Comparison of ENCODE assay signal across 8 mouse cellular contexts in genomic region chr11:21091067-21091427, GRCm38 (mm10). TPM values are rescaled to one million over a fixed set of nuclear protein-coding genes. Genes with fewer than 3 reads are reported as not detected.
DNase-seq lines count a peak whose midpoint lies in the region; ATAC-seq and TF ChIP-seq lines count a peak whose summit lies in the region.

Gene Peli1 (plus strand): TSS chr11:21091291.

- no peak for TF ChIP-seq CTCF in gastrocnemius, adult 2 months (IDR thresholded peaks at IDR 0.05)
- TF ChIP-seq CTCF in hindbrain, postnatal 0 days (IDR thresholded peaks at IDR 0.05; ENCODE audit: low read depth) = 0 out of 2 replicates have a peak, but pooled peaks have one; percentile 12
- TF ChIP-seq CTCF in left cerebral cortex, adult 2 months (IDR thresholded peaks at IDR 0.05) = no peak

- H3K4me2 ChIP-seq in hindbrain, postnatal 0 days (ENCODE audit: low read depth, low read length) = peak within 1 kb of the TSS; percentile 59

- H3K4me1 ChIP-seq in hindbrain, postnatal 0 days (ENCODE audit: insufficient read depth, low read length) = peaks cover 6% of the 10 kb centered on the region; the same call in 1 of the 2 replicates

- peak; percentile 94 for ATAC-seq in common myeloid progenitor, adult 5-6 weeks (replicated peaks; ENCODE audit: low read depth, poor library complexity, severe bottlenecking)
- ATAC-seq in hindbrain, postnatal 0 days = peak; percentile 99
- peak; percentile 92 for ATAC-seq in megakaryocyte, adult 5-6 weeks (ENCODE audit: poor library complexity, severe bottlenecking)

- peak within 1 kb of the TSS; percentile 83 for H3K4me3 ChIP-seq in gastrocnemius, adult 2 months
- peak within 1 kb of the TSS; percentile 74 for H3K4me3 ChIP-seq in hindbrain, postnatal 0 days (ENCODE audit: low read length)
- H3K4me3 ChIP-seq in left cerebral cortex, adult 2 months = peak within 1 kb of the TSS; percentile 74

- intact Hi-C loops in gastrocnemius, adult 2 months (cut with DNase I) = loop anchor here (5.0 kb wide), 1 partner anchor 146 kb away; the partner anchor contains the start of gene Vps54
- intact Hi-C loops in left cerebral cortex, adult 2 months (cut with DNase I) = loop anchor here (1.0 to 10.0 kb wide), 8 partner anchors 56 to 549 kb away; partner anchors contain the start of genes Aftph, Lgalsl and Sertad2

- H3K9me3 ChIP-seq in hindbrain, postnatal 0 days (ENCODE audit: low read length) = no peaks in the 10 kb centered on the region

- H3K36me3 ChIP-seq in hindbrain, postnatal 0 days (ENCODE audit: insufficient read depth, low read length) = no peaks in the 10 kb centered on the region

- DNase-seq in ZHBTc4 (ENCODE audit: low read depth, low spot score) = peak; percentile 98
- DNase-seq in gastrocnemius, adult 2 months = peak; percentile 97
- DNase-seq in hindbrain, postnatal 0 days (ENCODE audit: low spot score) = peak; percentile 98
- peak; percentile 90 to 96 for DNase-seq in left cerebral cortex, adult 2 months (ENCODE audit: extremely low spot score in 1 of 2, low spot score in 2 of 2)
- DNase-seq in right cerebral cortex, adult 2 months (ENCODE audit: low spot score in 2 of 2) = peak; percentile 93 to 97
- DNase-seq in urinary bladder, postnatal 14 days (ENCODE audit: low spot score) = peak; percentile 95

- no peaks in the 10 kb centered on the region for H3K27me3 ChIP-seq in hindbrain, postnatal 0 days (ENCODE audit: insufficient read depth, low read length)

- under 1% methylated on average over 23 of the region's 24 CpGs for WGBS in hindbrain, postnatal 0 days

- peak within 1 kb of the TSS; percentile 96 for H3K9ac ChIP-seq in hindbrain, postnatal 0 days (replicated peaks; ENCODE audit: low read length)

- H3K27ac ChIP-seq in gastrocnemius, adult 2 months = peak within 1 kb of the TSS; percentile 99
- H3K27ac ChIP-seq in hindbrain, postnatal 0 days = peak within 1 kb of the TSS; percentile 99
- peak within 1 kb of the TSS; percentile 99 for H3K27ac ChIP-seq in left cerebral cortex, adult 2 months

RNA-seq across cellular contexts. Expression of gene Peli1, which starts in this region (rescaled TPM):
- total RNA-seq in common myeloid progenitor, adult 5-6 weeks (2017) = 24.1 and 25.0 TPM in 2 replicates
- total RNA-seq in gastrocnemius, adult 2 months (2021) = 10 to 100 TPM; 12.0 to 12.1 TPM
- 38.1 and 41.2 TPM in 2 replicates for total RNA-seq in hindbrain, postnatal 0 days (2014; rRNA removed)
- 46.5 and 47.1 TPM in 2 replicates for polyA plus RNA-seq in hindbrain, postnatal 0 days (2015; fragmentation: Nextera tagmentation; extraction: Ambion mirVana)
- 10 to 100 TPM; 39.4 to 48.0 TPM for total RNA-seq in left cerebral cortex, adult 2 months (2021)
- total RNA-seq in megakaryocyte, adult 5-6 weeks (2015) = 48.8 and 50.4 TPM in 2 replicates
- total RNA-seq in megakaryocyte, adult 5-6 weeks (2017) = 29.0 and 40.9 TPM in 2 replicates

Comparison
In these comparisons a context has a peak if more than half of its experiments do, and no peak if none do; other contexts are left out.
1. Peak in every context shown above with its lines: DNase-seq, ATAC-seq, H3K4me3 ChIP-seq and H3K27ac ChIP-seq.